Mouse (Mus musculus) ZHBTc4 (cell line): ENCODE data around the gene Disc1.

Experiments used
- DNase-seq: peaks from one replicate; pipeline ENCODE4 v3.0.0-alpha.2; 2011; ENCODE audit warnings: low read depth, low spot score

Gene Disc1

DNA sequence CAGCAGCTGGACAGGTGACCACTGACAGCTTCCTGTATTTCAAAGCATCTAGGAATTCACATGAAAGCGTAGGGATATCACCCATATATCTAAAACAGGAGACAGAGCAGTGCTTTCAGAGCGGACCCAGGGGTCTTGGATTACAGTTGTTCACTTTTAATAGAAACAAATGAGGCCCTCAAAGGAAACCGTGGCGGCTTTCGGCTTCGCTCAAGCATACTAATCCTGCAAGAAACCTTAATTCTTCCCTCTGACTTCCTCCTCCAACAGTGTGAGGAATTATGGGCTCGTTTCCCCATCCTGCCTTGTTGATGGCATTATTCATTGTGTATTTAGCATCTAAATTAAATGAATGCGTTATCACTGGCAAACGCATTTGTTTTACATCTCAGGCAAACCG lies 252.7 kb downstream of the Disc1 start:
- DNase-seq, result no peak

GRCm38 (mm10) chr8:125309985-125310384 lies 256.0 kb downstream of the Disc1 start:
- no peak for DNase-seq
